Mouse (Mus musculus) G1E (cell line): ENCODE data around the gene Ssh1.

ENCODE experiments used
- CTCF ChIP-seq: IDR thresholded peaks from 2 replicates; pipeline ENCODE4 v1.5.1; 2012; ENCODE audit warnings: low read depth, low read length, inconsistent platforms, mixed read lengths
- TAL1 ChIP-seq: conservative IDR thresholded peaks from 2 replicates; pipeline ENCODE4 v1.6.1; 2012; ENCODE audit warnings: low read depth, low read length, inconsistent platforms, mixed read lengths

- no peak for TF ChIP-seq TAL1
- TF ChIP-seq CTCF: no peak
Measured at GRCm38 (mm10) chr5:113899543-113899942, 94.2 kb downstream of the Ssh1 start.
